Mouse (Mus musculus): ENCODE results near the gene Epb41l3.

DNA sequence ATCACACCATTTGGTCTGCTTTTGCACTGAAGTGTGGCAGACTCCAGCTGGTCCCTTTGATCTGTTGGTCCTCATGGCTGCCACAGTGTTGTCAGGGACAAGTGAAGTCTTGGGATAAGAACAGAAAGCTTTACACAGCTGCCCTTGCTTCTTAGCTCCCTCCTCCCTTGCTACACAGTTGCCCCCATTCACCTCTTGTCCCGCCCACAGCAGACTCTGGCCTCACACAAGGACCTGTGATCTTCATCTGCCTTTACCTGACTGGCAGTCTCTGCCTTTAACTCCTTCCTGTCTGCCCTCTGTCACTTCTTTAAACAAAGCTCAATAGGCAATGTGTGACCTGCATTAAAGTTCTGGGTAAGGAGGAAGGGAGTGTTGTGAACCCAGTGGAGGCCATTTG, 123.3 kb downstream of the Epb41l3 start:
- no peak for TF ChIP-seq EP300 (IDR thresholded peaks at IDR 0.05; ENCODE audit: low read depth)
- TF ChIP-seq CTCF (IDR thresholded peaks at IDR 0.05; ENCODE audit: low read depth): no peak

All from heart, postnatal 0 days (tissue).